Mouse (Mus musculus) embryonic facial prominence, embryonic 14.5 days (tissue): Measurements from ENCODE around the gene Loxl3. TPM values are rescaled to one million over a fixed set of nuclear protein-coding genes. Genes with fewer than 3 reads are reported as not detected.
A peak's percentile ranks its signal among the peaks of the same experiment; 100 is the strongest.

ENCODE experiments used
- ATAC-seq: fragments of 200-750 bp; cut with Nextera tagmentation; 2 replicates; pipeline ENCODE4 v1.8.0; 2017; ENCODE audit warnings: low read depth, moderate number of reproducible peaks, moderate TSS enrichment
- DNase-seq: peaks from one replicate; pipeline ENCODE4 v3.0.0-alpha.2; 2015; ENCODE audit warnings: low spot score
- H3K27ac ChIP-seq: fragments of 300-500 bp; sonication (generic); replicated peaks from 2 replicates; pipeline ENCODE4 v1.5.1; 2014; ENCODE audit warnings: low read depth, mild to moderate bottlenecking, low read length, moderate library complexity
- H3K27me3 ChIP-seq: fragments of 300-500 bp; sonication (generic); replicated peaks from 2 replicates; pipeline ENCODE4 v1.6.1; 2014; ENCODE audit warnings: low read length; ENCODE audit not compliant: control insufficient read depth, insufficient read depth
- H3K36me3 ChIP-seq: fragments of 300-500 bp; sonication (generic); 2 replicates; pipeline ENCODE4 v1.6.1; 2014; ENCODE audit warnings: low read length, mixed read lengths; ENCODE audit not compliant: control insufficient read depth, insufficient read depth
- H3K4me1 ChIP-seq: fragments of 300-500 bp; sonication (generic); 2 replicates; pipeline ENCODE4 v1.6.1; 2014; ENCODE audit warnings: antibody characterized with exemption, low read length; ENCODE audit not compliant: control insufficient read depth, insufficient read depth
- H3K4me2 ChIP-seq: fragments of 300-500 bp; sonication (generic); 2 replicates; pipeline ENCODE4 v1.6.1; 2014; ENCODE audit warnings: low read depth, mild to moderate bottlenecking, low read length, moderate library complexity, mixed read lengths
- H3K4me3 ChIP-seq: fragments of 300-500 bp; sonication (generic); 2 replicates; pipeline ENCODE4 v1.5.1; 2014; ENCODE audit warnings: low read depth, mild to moderate bottlenecking, low read length
- H3K9ac ChIP-seq: fragments of 300-500 bp; sonication (generic); 2 replicates; pipeline ENCODE4 v1.6.1; 2014; ENCODE audit warnings: low read depth, mild to moderate bottlenecking, low read length, moderate library complexity, mixed read lengths
- H3K9me3 ChIP-seq: fragments of 300-500 bp; sonication (generic); 2 replicates; pipeline ENCODE4 v1.6.1; 2016; ENCODE audit warnings: low read length; ENCODE audit not compliant: control insufficient read depth
- WGBS: fragments of 180-500 bp; shearing (Covaris S2); extraction: QIAGEN DNeasy Blood & Tissue Kit; methylation state at CpG from one replicate; pipeline ENCODE4 v1.1.7; 2014; 5-methylcytosine and 5-hydroxymethylcytosine counted together
- polyA plus RNA-seq: library from polyadenylated mRNA; unstranded; fragments of >200 nt; fragmentation: Nextera tagmentation; extraction: Ambion mirVana; gene quantifications from 2 replicates; pipeline ENCODE4 v1.2.1, GENCODE M21; 2014

Loxl3 gene
- polyA plus RNA-seq, 1 experiment from 2014 or later = 19.7 TPM

DNA sequence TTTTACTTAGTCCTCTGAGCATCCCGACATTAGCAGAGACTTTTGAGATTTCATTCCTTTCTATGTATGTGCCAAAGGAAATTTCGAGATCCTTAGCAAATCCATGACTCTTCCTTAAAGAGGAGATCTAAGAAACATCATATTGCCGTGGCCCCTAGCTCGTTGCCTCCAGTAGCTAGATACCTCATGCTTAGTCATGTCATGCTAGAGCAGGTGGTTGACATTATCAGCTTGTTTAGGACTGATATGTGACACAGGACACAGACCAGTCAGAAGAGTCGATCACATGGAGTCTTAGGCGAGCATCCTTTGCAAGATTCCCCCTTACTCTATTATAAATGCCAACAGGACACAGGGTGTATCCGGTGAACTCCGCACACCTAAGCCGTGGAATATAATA lies 11.0 kb upstream of the Loxl3 start:
- Histone ChIP-seq H3K9me3 (no peaks in the 10 kb centered on the region), H3K4me3 (no peak overlapping the region), H3K27me3 (no peaks in the 10 kb centered on the region), H3K27ac (no peak overlapping the region), H3K9ac (no peak overlapping the region), H3K36me3 (no peaks in the 10 kb centered on the region), H3K4me1 (0 out of 2 replicates have a peak, but pooled peaks cover 9% of the 10 kb centered on the region), H3K4me2 (no peak overlapping the region)
- 89% methylated on average over 9 of the region's 9 CpGs for WGBS
- no peak for ATAC-seq
- DNase-seq = no peak

DNA sequence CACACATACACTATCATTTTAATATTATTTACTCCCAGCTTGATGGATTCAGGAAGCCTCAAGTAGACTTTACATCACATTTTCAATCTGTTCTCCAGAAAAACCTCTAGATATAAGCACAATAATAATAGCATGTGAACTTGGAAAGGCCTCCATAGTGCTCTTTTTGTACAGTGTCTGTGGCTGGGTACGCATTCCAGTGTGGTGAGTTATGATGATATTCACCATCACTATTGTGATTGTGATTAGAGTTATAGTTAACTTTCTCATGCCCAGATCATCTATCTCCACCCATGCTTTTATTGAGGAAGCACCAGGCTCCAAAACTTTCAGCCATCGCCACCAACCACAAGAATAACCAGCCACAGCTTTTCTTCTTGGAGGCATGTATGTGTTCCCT lies 10.2 kb upstream of the Loxl3 start:
- H3K36me3 ChIP-seq = no peaks in the 10 kb centered on the region
- DNase-seq = no peak
- no peak overlapping the region for H3K27ac ChIP-seq
- 0 out of 2 replicates have a peak, but pooled peaks cover 4% of the 10 kb centered on the region for H3K27me3 ChIP-seq
- no peaks in the 10 kb centered on the region for H3K9me3 ChIP-seq
- H3K9ac ChIP-seq = no peak overlapping the region
- H3K4me2 ChIP-seq = no peak overlapping the region
- 81% methylated on average over 2 of the region's 2 CpGs for WGBS
- no peak for ATAC-seq
- 0 out of 2 replicates have a peak, but pooled peaks cover 10% of the 10 kb centered on the region for H3K4me1 ChIP-seq
- H3K4me3 ChIP-seq = no peak overlapping the region

DNA sequence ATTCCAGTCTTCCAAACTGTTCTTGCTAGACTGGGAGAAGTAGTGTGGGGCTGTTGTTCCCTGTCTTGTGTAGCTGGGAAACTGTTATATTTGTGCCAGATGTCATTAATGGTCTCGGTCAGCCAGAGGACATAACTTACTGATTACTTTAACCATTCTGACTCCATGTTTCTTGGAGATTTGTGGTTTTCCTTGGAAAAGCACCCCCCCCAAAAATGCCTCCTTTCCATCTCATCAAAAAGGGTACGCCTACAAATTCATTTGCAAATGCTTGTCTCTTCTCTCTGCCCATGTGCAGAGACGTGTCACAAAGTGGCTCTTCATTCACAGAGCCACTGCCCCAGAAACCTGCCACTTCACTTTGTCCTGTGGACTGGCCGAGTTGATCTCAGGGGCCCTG lies 9.6 kb upstream of the Loxl3 start:
- DNase-seq (no peak), ATAC-seq (no peak)
- Histone ChIP-seq H3K4me2 (no peak overlapping the region), H3K4me3 (no peak overlapping the region), H3K36me3 (no peaks in the 10 kb centered on the region), H3K27me3 (0 out of 2 replicates have a peak, but pooled peaks cover 4% of the 10 kb centered on the region), H3K9me3 (no peaks in the 10 kb centered on the region), H3K9ac (no peak overlapping the region), H3K27ac (no peak overlapping the region), H3K4me1 (0 out of 2 replicates have a peak, but pooled peaks cover 10% of the 10 kb centered on the region)
- 55% methylated on average over 4 of the region's 4 CpGs for WGBS

DNA sequence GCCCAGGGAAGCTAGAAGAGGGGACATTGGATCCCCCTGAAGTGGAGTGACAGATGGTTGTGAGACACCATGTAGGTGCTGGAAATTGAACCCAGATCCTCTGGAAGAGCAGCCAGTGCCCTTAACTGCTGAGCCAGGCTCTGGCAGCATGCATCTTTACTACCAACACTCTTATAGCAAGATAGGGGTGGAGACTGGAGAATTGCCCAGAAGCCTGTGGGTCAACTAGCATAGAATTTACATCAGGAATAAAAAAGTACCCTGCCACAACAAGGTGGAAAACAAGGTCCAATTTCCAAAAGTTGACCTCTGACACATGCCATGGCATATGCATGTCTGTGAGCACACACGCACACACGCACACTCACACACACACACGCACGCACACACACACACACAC lies 8.8 kb upstream of the Loxl3 start:
- Histone ChIP-seq H3K4me2 (no peak overlapping the region), H3K9me3 (no peaks in the 10 kb centered on the region), H3K4me1 (0 out of 2 replicates have a peak, but pooled peaks cover 10% of the 10 kb centered on the region), H3K4me3 (no peak overlapping the region), H3K36me3 (no peaks in the 10 kb centered on the region), H3K27me3 (0 out of 2 replicates have a peak, but pooled peaks cover 5% of the 10 kb centered on the region), H3K27ac (no peak overlapping the region), H3K9ac (no peak overlapping the region)
- ATAC-seq (no peak), DNase-seq (no peak)
- 92% methylated on average over 4 of the region's 4 CpGs for WGBS

DNA sequence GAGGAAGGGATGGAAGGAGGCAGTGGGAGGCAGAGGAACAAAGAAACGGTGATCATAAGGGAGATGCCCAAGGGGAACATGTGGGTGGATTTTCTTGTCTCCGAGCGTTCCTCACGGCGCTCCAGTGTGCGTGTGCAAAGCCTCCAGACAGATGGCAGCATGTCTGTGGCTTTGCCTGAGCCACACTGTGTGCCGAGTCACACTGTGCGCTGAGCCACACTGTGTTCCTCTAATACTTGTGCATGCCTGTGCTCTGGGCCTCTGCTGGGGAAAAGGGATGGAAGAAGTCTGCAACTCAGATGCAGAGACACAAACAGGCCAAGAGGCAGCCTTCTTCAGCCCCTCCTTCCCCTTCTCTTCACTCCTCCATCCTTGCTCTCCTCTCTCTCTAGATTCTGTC lies 6.7 kb upstream of the Loxl3 start:
- H3K27ac ChIP-seq = 0 out of 2 replicates have a peak overlapping the region, but pooled peaks have one; percentile 33
- 60% methylated on average over 8 of the region's 8 CpGs for WGBS
- no peak overlapping the region for H3K4me3 ChIP-seq
- no peaks in the 10 kb centered on the region for H3K36me3 ChIP-seq
- ATAC-seq (no peak), DNase-seq (no peak)
- H3K9ac ChIP-seq = no peak overlapping the region
- no peaks in the 10 kb centered on the region for H3K9me3 ChIP-seq
- H3K4me1 ChIP-seq = peaks cover 15% of the 10 kb centered on the region
- H3K4me2 ChIP-seq = no peak overlapping the region
- peaks cover 18% of the 10 kb centered on the region; the same call in 1 of the 2 replicates for H3K27me3 ChIP-seq

DNA sequence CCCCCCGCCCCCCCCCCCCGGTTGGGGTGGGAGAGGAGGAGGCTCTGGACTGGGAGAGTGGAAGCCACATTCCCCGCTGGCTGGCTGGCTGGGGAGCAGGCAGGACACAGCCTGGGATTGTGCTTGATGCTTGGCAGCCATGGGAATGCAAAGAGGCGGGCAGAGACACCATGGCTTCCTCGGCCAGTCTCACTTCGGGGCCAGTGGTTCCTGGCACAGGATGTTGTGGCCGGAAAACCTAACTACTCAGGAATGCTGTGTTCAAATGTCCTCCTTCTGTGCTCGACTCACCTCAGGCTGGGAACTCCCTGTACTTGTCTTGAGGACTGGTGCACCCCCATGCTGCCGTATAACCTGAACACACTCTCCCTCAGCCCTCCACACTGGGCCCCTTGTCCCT lies 6.3 kb upstream of the Loxl3 start:
- peaks cover 19% of the 10 kb centered on the region for H3K4me1 ChIP-seq
- no peaks in the 10 kb centered on the region for H3K9me3 ChIP-seq
- peak overlapping the region; percentile 39 for H3K27ac ChIP-seq
- no peaks in the 10 kb centered on the region for H3K36me3 ChIP-seq
- DNase-seq (peak; percentile 40), ATAC-seq (peak; percentile 23; the same call in 1 of the 2 replicates)
- no peak overlapping the region for H3K9ac ChIP-seq
- no peak overlapping the region for H3K4me2 ChIP-seq
- H3K4me3 ChIP-seq = no peak overlapping the region
- H3K27me3 ChIP-seq = peaks cover 18% of the 10 kb centered on the region; the same call in 1 of the 2 replicates
- 43% methylated on average over 7 of the region's 9 CpGs for WGBS

DNA sequence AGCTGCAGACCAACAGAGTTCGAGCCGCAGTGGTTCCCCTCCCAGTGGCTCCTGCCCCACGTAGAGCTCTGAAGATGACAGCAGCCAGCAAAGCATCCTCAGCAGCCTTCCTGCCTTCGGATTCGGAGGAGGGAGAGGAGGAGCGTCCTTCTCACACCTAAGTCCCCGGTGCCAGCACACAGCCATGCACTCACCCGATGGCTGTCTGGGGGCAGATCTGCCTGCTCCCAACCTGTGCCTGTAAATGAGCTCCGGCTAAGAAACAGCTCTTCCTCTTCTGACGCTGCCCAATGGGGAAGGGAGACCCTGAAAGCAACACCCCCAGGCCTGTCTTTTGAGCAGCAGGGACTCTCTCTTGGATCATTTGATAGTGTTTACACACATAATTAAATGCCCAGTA lies 4.2 kb upstream of the Loxl3 start:
- peaks cover 19% of the 10 kb centered on the region for H3K4me1 ChIP-seq

DNA sequence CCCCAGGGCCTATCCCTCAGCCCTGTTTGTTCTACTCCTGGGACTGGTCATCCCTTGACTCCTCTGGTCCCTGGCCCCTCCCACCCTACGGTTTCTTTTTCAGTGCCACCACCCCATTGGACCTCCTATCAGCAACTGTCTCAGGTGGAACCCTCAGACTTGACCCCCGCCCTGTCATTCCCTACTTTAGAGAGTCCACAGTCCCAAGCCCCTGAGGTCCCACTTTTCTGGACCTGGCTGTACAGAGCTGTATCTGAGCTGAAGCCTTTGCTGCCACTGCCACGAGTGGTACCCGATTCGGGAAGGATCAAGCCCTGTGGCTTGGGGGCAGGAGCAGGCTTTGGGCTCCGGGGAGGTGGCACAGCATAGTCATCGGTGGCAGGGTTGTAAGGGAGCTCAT lies 2.9 kb upstream of the Loxl3 start:
- Histone ChIP-seq H3K9ac (no peak overlapping the region), H3K4me3 (no peak overlapping the region), H3K4me1 (peaks cover 25% of the 10 kb centered on the region), H3K27ac (no peak overlapping the region), H3K27me3 (peaks cover 18% of the 10 kb centered on the region; the same call in 1 of the 2 replicates), H3K9me3 (no peaks in the 10 kb centered on the region), H3K36me3 (no peaks in the 10 kb centered on the region), H3K4me2 (no peak overlapping the region)
- 71% methylated on average over 7 of the region's 7 CpGs for WGBS
- no peak for DNase-seq
- no peak for ATAC-seq

More for the DNA sequence above, 4.2 kb upstream of the Loxl3 start:
- ATAC-seq = no peak
- Histone ChIP-seq H3K27ac (no peak overlapping the region), H3K27me3 (peaks cover 18% of the 10 kb centered on the region; the same call in 1 of the 2 replicates), H3K4me2 (no peak overlapping the region), H3K4me3 (no peak overlapping the region), H3K9ac (no peak overlapping the region), H3K36me3 (no peaks in the 10 kb centered on the region), H3K9me3 (no peaks in the 10 kb centered on the region)
- WGBS = 22% methylated on average over 7 of the region's 10 CpGs
- DNase-seq = no peak

DNA sequence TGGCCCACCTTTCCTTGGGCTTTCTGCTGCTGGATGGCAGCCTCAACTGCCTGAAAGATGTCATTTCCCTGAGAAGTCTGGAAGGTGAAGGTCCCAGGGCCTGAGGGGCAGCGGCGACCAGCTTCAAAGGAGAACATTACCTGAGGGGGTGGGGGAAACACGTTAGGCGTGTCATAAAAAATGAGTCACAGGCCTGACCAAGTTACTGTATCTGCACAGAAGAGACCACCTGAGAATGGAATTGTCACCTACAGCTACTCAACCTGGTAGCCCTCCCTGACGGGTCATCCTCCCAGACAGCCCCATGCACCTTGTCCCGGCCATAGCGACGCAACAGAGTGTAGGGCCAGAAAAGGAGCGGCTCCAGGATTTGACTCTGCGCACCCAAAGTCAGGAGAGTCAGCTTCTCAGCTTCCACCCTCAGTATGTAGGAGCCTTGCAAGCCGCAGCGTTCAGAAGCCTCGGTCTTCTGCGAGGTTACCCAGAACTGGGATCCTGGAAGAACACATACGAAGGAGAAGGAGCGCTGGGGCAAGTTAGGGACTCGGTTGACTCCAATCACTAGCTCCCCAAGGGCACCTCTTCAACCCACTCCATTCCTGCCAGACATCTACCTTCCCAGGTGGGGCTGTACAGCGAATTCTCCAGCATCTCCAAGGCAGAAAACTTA lies 1.9 kb upstream of the Loxl3 start:
- 27% methylated on average over 18 of the region's 18 CpGs for WGBS
- no peak overlapping the region for H3K27ac ChIP-seq
- no peaks in the 10 kb centered on the region for H3K9me3 ChIP-seq
- peak overlapping the region; percentile 60 for H3K9ac ChIP-seq
- H3K36me3 ChIP-seq = no peaks in the 10 kb centered on the region
- peaks cover 18% of the 10 kb centered on the region; the same call in 1 of the 2 replicates for H3K27me3 ChIP-seq
- peak overlapping the region; percentile 56 for H3K4me3 ChIP-seq
- peaks cover 25% of the 10 kb centered on the region for H3K4me1 ChIP-seq
- H3K4me2 ChIP-seq = peak overlapping the region; percentile 63
- DNase-seq = no peak
- no peak for ATAC-seq
